Mouse (Mus musculus) olfactory bulb, adult 2 months (tissue): Measurements from ENCODE around the gene Dpp10.

Experiments
- CTCF ChIP-seq: fragments of 200-500 bp; IDR thresholded peaks from 2 replicates; pipeline ENCODE4 v1.5.1; 2012; ENCODE audit warnings: low read depth, mild to moderate bottlenecking, low read length, moderate library complexity; ENCODE audit not compliant: insufficient read depth
- POLR2A ChIP-seq: fragments of 200-500 bp; IDR thresholded peaks from 2 replicates; pipeline ENCODE4 v1.6.1; 2012; ENCODE audit warnings: mild to moderate bottlenecking, low read depth, low read length, moderate library complexity; ENCODE audit not compliant: insufficient read depth

DNA sequence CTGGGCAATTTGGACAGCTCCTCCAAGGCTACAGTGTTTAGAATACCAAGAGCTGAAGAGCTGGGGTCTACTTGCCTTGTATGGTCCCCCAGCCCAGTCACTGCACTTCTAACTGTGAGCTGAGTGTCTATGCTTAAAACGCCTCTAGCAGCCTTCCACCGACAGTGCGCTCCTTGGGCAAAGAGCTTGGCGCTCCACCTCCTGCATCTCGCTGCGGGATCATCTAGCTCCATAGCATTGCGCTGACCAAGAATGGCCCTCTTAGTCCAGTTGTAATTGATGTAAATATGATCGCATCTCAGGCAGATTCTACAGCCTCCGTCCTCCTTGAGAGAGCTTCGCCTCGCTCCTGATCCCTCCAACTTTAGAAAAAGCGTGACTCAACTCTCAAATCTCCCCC, 1.2 kb downstream of the Dpp10 start:
- TF ChIP-seq CTCF (no peak), POLR2A (no peak)
